Mouse (Mus musculus) right cerebral cortex, adult 18-20 months (tissue): ENCODE measurements at regions not wholly inside any gene's neighbourhood (a gene's known extent, or its start where the extent isn't known, plus 50 kb on each side); places are given as distances from the start of the nearest gene placed in this dataset.

ENCODE experiments used
- DNase-seq: peaks from one replicate; pipeline ENCODE4 v3.0.0; 2022; ENCODE audit warnings: mixed read lengths

GRCm38 (mm10) chr19:26051478-26052215 is 379.4 kb downstream of the Dmrt2 start:
- DNase-seq = no peak

GRCm38 (mm10) chr19:26059668-26060067 is 387.5 kb downstream of the Dmrt2 start:
- DNase-seq = no peak

- DNase-seq = no peak
Observed at GRCm38 (mm10) chr19:26068553-26068952, 396.3 kb downstream of the Dmrt2 start.

- DNase-seq = no peak
Observed at GRCm38 (mm10) chr19:26069908-26070307, 397.7 kb downstream of the Dmrt2 start.

- no peak for DNase-seq
Observed at GRCm38 (mm10) chr19:26088318-26088717, 416.1 kb downstream of the Dmrt2 start.

GRCm38 (mm10) chr19:26091386-26091785 is 419.2 kb downstream of the Dmrt2 start:
- DNase-seq = peak; percentile 32

GRCm38 (mm10) chr19:26093844-26094243 is 421.6 kb downstream of the Dmrt2 start:
- DNase-seq = no peak

GRCm38 (mm10) chr19:26114326-26114725 is 442.1 kb downstream of the Dmrt2 start:
- no peak for DNase-seq

- no peak for DNase-seq
Observed at GRCm38 (mm10) chr19:26128423-26128822, 456.2 kb downstream of the Dmrt2 start.

- no peak for DNase-seq
Observed at GRCm38 (mm10) chr19:26134385-26134784, 462.2 kb downstream of the Dmrt2 start.

- no peak for DNase-seq
Observed at GRCm38 (mm10) chr19:26135398-26136104, 463.3 kb downstream of the Dmrt2 start.

GRCm38 (mm10) chr19:26140647-26141046 is 464.2 kb upstream of the Smarca2 start:
- no peak for DNase-seq

GRCm38 (mm10) chr19:26143539-26143938 is 461.3 kb upstream of the Smarca2 start:
- DNase-seq = no peak

- DNase-seq = no peak
Observed at GRCm38 (mm10) chr19:26151216-26151615, 453.6 kb upstream of the Smarca2 start.

GRCm38 (mm10) chr19:26164993-26165392 is 439.9 kb upstream of the Smarca2 start:
- DNase-seq = no peak

GRCm38 (mm10) chr19:26181774-26182173 is 423.1 kb upstream of the Smarca2 start:
- peak; percentile 1 for DNase-seq

GRCm38 (mm10) chr19:26185012-26185411 is 419.8 kb upstream of the Smarca2 start:
- no peak for DNase-seq

GRCm38 (mm10) chr19:26190803-26191202 is 414.0 kb upstream of the Smarca2 start:
- no peak for DNase-seq

- DNase-seq = no peak
Observed at GRCm38 (mm10) chr19:26193664-26194063, 411.2 kb upstream of the Smarca2 start.

- no peak for DNase-seq
Observed at GRCm38 (mm10) chr19:26208760-26209159, 396.1 kb upstream of the Smarca2 start.

GRCm38 (mm10) chr19:26234539-26234938 is 370.3 kb upstream of the Smarca2 start:
- DNase-seq = no peak

- DNase-seq = no peak
Observed at GRCm38 (mm10) chr19:26244067-26244466, 360.8 kb upstream of the Smarca2 start.

GRCm38 (mm10) chr19:26249751-26250150 is 355.1 kb upstream of the Smarca2 start:
- DNase-seq = peak; percentile 63

- no peak for DNase-seq
Observed at GRCm38 (mm10) chr19:26258677-26259076, 346.2 kb upstream of the Smarca2 start.
